Mouse (Mus musculus) CD4-positive helper T cell, adult 2 months (primary cell): ENCODE data around the gene Casz1.

Experiments
- DNase-seq: peaks from one replicate; pipeline ENCODE4 v3.0.0-alpha.2; 2012; ENCODE audit warnings: low read depth, missing footprints, low spot score

Casz1 gene

DNA sequence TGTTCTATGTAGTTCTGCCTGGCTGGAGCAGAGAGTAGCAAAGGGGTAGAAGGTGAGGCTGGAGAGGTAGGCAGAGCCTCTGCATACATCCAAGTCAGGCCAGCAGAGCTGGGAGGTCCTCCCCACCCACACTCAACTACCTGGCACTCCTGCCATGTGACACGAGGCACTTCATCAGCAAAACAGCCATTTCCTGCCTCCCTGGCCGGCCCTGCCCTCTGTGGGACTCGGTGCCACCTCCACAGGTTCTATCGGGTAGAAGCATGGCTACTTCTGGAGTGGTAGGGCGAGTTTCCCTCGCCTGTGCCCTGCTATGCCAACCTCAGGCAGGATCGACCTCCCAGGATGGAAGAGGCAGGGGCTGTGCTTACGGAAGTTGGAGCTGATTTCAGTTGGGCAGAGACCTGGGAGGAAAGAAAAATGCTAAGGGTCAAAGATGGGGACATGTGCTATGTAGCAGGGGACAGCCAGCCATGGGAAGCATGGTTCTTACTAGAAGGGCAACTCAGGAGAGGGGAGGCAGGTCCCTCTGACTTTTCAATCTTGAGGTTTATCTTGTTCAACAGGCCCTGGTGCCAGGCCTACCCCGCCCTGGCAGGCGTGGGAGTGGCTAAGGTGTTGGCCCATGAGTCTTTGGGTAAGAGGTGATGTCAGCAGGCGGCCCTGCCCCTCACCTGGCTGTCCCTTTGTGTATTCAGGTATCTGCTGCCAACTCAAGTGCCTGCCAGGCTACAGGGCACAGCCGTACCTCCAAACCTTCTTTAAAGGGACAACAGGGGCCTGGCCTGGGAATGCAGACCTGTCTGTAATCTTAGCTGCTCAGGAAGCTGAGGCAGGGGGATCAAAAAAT is 6.5 kb upstream of the Casz1 start:
- no peak for DNase-seq

DNA sequence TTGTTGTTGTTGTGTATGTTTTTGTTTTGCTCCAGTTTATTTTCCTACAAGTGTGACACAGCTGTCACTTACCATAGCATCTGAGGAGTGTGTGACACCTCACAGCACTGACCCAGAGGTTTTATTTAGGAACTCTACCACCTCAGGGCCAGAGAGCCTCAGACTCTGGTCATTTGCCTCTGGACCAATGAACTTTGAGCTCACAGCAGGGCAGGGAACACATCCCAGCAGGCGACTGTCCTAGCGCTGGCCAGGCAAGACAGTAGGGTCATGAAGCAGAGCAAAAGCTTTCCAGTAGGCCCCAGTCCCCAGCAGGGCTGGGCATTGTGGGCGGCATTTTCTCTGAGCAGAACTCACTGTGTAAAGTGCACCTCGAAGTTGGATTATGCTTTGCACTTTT is 1.2 kb upstream of the Casz1 start:
- DNase-seq, result no peak

DNA sequence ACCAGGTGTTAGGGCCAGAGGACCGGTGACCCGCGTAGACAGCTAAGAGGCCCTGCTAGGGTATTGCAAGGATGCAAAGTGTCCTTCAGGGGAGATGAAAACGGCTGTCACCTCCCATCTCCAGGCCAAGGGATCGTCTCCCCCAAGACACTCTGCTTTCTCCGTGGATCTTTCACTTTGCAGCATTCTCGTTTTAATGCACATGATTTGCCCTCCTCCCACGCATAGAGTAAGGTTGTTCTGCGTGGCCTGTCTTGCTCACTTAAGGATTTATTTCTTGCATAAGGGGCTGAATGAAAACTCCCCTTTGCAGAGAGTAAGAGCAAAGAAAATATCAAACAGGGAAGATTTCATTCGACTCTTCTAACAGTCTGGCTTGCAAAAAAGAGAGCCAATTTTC is 593 bp upstream of the Casz1 start:
- DNase-seq, result no peak

DNA sequence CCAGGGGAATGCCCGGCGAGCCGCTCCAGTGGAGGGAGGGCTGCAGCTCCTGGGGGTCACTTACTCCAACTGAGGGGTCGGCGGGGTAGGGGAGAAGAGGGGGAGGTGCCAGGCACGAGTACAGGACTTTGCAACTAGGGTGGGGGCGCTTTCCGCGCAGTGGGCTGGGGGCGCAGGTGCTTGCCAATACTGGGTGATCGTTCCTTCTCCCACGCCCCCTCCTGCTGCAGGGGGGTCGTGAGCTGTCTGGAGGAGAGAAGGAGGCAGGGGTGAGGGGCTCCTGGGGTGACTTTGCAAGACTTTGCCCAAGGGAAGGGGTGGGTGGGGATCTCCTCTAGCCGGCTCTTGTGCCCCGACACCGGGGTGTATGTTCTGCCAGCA is 541 bp downstream of the Casz1 start:
- no peak for DNase-seq

DNA sequence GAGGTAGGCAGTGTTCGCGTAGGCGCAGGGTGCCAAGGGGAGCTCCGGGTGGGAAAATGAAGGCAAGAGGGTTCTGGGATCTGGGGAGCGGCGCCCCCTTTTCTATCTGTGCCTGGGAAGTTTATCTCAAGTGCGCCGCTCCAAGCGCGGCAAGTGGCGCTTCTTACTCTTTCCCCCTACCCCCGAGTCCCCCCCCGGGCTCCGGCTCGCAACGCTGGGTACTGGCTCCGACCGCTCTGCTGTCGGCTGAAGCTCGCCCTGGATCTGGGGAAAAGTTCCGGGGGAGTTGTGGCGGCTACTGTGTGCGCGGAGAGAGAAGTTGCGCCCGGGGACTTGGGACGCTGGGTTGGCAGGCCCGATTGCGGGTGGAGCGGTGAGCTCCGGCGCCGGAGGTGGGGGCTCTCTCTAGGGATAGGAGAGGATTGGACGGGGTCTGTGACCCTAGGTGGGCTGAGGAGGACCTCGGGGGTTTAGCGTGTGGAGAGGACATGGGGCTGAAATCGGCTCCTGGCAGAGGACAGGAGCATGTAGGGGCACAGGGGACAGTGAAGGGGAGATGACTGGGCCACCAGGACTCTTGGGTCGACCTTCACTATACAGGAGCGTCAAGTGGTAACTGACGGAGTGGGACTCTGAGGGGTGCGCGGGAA is 1.1 kb downstream of the Casz1 start:
- DNase-seq, result no peak

DNA sequence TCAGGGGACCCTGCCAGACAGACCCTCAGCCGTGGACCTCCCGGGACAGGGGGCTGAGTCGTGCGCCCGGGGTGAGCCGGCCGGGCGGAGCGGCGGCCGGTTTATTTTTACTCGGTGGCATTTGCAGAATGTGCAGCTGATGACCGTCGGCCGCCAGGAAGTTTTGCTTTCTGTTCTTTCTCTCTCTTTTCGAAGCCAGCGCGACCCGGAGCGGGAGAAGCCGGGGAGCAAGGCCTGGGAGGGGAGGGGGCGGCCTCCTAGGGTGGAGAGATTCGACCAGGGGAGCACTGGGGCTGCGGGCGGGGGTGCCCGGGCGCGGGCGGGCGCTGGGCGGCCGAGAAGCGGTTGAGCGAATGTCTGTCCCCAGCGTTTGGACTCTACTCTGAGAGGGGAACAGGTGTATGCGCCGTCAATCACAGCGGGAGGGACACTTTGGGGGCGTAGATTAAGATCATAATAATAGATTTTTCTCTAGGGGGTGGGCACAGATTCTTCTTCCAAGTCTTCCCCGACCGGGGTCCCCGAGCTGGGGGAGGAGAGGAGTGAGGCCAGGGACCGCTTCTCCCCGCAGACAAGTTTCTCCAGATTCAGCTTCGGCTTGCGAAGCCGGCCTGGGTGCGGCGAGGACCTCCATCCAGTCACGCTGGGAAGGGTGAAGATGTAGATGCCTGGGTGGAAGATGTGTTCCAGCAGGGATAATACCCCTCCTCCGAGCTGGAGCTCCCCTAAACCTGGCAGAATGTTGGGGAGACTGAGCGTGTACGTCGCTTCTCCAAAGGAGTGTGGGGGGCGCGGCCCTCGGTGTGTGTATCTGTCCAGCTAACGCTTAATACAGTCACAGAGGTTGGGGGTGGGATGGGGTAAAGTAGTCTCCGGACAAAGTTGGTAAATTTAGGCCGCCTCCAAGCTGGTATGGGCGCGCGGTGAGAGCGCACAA is 1.9 kb downstream of the Casz1 start:
- no peak for DNase-seq

DNA sequence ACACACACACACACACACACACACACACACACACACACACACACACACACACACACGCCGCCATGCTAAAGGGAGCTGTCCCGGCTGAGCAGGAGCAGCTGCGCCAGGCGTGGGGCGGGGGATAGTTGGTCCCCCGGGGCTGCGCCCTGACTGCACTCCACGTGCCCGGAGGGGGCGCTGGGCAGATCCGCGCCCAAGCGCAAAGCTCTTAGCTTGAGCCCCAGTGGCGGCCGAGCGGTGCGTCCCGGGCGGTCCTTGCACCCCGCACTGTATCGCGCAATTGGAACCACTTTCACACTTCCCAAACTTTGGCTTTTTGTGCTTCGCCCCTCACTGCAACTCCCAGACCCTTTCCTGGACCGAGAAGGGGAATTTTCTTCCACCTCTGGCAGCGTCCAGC is 2.6 kb downstream of the Casz1 start:
- no peak for DNase-seq

DNA sequence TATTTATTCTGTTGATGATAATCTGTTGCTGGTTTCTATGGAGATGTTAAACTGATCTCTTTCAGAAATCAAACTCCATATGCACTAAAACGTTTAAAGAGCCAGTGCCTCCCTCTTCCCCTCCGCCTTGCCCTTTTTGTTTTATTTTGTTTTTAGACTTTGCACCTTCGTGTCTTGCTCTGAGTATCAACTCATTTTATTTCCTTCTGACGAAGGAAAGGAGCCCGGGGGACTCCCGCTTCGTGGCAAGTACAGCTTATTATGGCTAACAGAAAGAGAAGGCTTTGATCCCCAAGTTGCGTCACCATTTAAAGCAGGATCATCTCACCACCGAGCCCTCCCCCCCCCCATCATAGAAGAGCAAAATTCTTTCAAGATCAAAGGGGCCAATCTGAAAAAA is 3.2 kb downstream of the Casz1 start:
- no peak for DNase-seq

DNA sequence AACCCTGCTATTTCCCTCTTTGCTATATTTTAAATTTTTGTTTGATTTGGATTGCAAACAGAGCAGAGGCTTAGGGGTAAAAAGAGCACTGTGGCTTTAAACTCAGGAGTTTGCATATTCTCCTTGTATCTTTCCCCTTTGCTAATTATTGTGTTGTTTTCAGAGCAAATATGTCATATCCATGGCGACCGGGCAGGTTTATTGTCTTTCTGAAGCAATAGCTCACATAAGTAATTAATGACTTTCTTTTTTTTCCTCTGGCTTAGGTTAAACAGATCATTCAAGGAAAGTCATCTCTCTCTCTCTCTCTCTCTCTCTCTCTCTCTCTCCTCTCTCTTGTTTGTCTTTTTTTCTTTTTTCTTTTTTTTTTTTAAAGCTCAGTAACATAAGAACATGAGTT is 4.6 kb downstream of the Casz1 start:
- DNase-seq, result no peak

DNA sequence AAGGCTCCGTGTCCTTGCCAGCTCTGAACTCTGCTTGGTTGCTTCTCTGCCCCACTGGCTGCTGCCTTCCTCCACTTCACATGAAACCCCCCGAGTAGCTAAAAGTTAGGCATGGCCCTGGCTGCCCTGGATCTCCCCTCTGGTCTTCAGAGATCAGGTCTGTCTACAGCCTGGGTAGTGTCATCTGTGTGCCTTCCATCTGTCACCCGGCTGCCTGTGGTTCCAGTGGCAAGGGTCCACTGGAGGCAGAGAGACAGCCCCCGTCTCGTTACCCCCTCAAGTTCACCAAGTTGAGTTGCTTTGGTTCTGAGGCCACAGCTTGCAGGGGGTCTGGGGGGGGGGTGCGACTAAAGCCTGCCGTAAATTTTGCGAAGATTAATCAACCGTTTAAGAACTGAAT is 6.5 kb downstream of the Casz1 start:
- DNase-seq, result no peak

DNA sequence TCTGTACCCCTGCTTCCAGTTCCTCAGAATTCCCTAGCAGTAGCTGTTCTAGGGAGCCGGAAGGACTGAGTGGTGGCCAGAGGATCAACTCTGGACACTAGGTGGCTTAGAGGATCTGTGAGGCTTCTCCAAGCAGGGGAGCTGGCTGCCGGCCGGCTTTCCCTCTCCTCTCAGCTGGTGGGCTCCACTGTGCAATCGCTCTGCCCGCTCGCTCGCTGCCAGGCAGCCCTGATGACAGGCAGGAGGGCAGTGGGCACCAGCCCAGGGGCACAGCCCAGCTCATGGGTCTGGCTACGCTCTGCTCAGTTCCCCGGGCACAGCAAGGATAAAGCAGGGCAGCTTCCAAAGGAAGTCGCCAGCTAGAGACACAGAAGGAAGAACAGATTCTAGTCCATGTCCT is 7.7 kb downstream of the Casz1 start:
- DNase-seq, result no peak

DNA sequence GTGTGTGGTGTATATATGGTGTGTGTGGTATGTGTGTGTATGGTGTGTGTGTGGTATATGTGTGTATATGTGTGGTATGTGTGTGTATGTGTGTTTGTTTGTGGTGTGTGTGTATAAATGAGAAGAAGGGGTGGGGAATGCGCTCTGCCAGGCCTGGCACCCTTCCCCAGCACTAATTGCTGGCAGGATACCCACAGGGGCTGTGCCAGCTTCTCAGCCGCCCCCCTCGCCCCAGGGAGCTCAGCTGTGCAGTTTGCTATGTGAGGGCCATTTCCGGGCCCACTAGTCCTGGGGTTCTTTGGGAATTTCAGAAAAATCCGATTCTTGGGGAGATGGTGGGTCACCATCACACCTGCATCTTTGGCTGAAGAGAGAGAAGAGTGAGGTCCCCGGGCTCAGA is 9.0 kb downstream of the Casz1 start:
- no peak for DNase-seq

DNA sequence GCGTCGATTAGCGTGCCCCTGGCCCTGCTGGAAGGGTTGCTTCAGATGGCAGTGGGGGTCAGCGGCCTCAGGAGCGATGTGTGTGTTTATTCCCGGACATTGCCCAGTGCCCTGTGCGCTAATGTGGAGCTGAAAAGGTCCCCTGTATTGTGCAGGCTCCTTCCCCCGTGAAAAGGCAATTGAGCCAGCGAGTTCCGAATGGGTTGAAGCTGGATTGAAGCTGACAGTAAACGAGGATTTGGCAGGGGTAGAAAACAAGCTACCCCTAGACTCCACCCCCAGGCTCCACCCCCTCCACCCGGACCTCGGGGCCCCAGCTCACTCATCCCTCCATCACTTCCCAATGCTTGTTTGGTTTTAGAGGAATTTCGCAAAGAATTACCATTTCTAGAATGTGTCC is 12.3 kb downstream of the Casz1 start:
- DNase-seq, result no peak

DNA sequence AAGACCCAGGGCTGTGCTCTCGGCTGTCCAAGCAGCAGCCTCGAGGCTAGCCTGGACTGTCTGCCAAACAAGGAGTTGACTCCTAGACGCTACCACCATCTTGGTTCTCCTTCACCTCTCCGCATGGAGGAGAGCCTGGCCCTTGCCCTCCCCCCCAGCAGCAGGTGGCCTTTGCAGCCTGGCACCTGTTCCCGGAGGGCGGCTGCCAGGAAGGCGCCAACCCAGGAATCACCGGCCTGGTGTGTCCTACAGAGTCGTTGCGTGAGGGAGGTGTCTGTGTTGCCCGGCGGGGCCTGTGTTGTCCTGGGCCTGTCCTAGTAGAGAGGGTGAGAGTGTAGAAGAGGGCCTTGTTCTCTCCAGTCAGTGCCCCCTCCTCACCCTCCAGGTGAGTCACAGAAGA is 13.9 kb downstream of the Casz1 start:
- no peak for DNase-seq

DNA sequence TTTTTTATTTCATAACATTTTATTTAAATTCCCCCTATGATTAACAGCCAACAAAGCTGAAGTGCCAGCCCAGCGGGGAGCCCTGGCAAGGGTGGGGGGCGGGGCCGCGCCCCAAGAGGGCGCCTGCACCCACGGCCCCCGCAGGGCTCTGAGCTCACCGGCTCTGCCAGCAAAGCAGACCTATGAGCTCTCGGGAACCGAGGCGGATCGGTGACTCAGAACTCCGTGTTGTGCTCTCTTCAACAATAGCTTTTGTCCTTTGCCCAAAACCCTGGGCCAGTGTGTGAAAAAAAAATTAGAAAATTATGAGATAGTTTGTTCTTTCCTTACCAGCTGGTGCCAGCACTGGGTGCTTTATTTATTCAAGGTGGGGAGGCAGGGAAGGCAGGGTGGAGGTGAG is 15.9 kb downstream of the Casz1 start:
- DNase-seq, result no peak

DNA sequence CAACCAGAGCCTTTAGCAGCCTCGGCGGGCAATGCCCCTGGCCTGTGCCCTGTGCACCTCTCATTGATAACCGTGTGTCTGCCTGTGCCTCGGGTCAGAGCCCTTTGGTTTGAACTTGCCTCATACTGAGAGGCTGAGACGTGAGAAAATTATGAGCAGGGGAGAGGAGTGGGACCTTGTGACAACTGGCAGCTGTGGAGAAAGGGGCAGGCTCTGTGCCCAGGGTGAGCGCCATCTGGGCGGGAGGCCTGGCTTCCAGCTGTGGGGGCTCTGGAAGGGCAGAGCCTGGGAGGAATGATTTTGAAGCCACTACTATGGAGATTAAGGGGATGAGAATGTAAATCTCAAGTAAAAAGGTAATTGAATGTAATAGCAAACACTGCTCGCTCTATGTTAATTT is 19.1 kb downstream of the Casz1 start:
- no peak for DNase-seq

DNA sequence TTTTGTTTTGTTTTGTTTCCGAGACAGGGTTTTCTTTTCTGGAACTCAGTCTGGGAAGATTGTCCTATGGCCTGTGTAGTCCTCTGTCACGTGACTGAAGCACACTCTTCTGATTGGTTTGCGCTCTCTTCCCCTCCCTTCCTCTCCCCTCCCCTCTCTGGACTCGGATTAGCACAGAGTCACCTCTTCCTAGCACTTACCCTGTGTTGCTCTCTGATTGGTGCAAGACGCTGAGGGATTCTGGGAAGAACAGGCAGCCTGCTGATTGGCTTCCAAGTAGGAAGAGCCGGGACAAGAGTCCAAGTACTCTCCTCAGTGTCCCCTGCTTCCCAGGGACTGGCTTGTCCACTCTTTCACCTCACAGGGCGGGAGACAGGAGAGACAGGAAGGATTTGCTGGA is 26.1 kb downstream of the Casz1 start:
- DNase-seq, result no peak

DNA sequence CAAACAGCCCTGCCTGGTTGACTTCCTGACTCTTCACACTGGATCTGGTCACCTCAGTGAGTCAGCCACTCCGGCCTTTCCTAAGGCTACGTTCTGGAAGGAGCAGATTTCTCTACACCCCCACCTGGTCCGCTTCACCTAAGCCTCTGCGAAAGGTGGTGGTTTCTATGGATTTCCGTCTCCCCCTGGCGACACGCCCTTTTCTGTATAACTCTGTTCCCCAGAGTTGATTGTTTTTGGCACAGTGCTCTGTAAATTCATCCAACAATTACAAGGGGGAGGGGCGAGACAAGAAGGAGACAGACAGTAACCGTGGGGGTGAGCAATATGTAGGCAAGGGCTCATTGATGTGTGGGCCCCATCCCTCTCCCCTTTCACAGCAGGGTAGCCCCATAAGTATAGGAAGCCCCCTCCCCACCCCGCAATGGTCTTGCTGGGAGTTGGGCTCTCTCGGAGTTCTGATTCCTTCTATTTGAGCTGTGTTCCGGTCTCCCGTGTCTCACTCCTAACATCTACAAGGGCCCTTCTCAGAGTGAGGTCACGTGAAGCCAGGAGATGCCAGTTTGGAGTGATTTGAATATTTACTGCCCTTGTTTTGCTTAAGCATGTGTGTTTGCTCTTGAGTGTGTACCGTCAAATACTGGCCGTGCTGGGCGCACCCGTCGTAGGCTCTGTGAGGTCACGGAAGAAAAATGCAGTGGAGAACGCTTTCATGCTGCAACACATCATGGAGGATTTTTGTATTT is 29.2 kb downstream of the Casz1 start:
- no peak for DNase-seq

DNA sequence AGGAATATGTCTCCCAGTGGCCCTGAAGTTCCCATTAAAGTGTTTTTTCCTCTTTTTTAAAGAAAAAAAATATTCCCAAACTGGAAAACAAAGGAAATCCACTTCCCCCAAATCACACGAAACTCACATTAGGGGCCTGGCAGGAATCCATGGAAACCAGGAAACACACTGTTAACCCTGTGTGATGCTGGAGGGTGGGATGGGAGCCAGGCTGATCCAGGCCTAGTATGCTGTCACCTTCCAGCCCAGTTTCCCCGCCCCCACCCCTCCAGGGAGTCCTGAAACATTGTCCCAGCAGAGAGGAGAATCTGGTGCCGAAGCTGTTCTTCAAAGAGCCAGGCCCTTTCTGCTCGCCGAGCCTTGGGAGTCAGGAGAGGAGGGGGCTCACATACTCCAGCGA is 32.2 kb downstream of the Casz1 start:
- no peak for DNase-seq

DNA sequence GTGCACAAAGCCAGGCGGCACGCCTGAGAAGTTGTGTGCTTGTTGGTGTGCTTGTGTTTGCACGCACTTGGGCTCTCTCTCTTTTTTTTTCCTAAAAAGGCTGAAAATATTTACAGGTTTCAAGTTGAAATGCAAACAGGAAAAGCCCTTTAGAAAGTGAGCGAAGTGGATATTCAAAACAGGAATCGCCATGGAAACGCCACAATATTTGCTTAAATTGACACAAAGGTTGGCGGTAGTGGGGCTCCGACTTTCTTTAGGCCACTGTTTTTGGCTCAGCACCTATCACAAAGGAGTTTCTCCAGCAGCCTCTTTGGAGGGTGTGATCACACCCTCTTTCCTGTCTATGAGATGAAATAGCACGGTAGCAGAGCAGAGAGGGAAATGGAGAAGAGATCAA is 32.8 kb downstream of the Casz1 start:
- DNase-seq, result no peak

DNA sequence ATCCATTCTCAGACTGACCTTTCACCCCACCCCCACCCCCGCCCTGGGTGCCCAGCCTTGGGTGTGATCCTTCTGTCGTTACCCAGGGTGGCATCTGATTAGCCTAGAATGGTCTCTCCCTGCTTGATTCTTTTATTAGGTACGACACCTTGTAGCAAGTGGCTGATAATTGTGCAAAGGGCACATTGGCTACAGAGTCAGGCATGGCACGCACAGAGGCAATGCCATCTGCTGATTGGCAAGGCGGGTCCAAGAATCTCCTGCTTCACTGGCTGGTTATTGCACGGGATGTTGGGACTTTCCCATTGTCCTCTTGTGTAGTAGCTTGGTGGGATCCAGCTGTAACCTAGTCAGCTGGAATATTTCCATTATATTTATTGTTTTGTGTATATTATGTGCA is 33.4 kb downstream of the Casz1 start:
- no peak for DNase-seq

DNA sequence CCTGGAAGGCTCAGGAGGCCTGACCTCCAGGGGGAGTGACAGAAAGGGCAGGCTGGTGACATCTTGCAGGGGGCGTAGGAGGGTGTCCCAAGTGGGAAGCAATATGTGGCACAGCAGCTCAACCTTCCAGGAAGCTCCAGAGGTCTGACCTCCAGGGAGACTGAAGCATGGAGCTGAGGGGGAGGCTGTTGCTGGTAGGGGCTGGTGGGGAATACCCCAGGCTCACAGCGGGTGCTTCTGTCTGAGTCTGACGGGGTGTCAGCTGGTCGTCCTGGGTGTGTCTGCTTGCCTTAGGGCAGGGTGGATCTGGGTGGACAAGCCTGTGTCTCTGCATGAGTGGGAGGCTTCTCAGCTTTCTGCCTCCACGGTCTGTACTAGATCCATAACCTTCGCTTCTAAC is 38.1 kb downstream of the Casz1 start:
- no peak for DNase-seq
